Mouse (Mus musculus) ES-Bruce4 (cell line): Measurements from ENCODE around the gene Ssbp1.

ENCODE experiments used
- CTCF ChIP-seq: IDR thresholded peaks from one replicate; pipeline ENCODE4 v1.8.1; 2011; ENCODE audit warnings: low read depth, low read length
- POLR2A ChIP-seq: IDR thresholded peaks from one replicate; pipeline ENCODE4 v1.8.1; 2011; ENCODE audit warnings: low read length; ENCODE audit not compliant: insufficient read depth

GRCm38 (mm10) chr6:40454436-40455041 is 16.6 kb upstream of the Ssbp1 start:
- TF ChIP-seq POLR2A (no peak), CTCF (no peak)
